Mouse (Mus musculus) hematopoietic multipotent progenitor cell, adult 10-12 weeks (in vitro differentiated cells): Measurements from ENCODE around the gene Magee2. TPM values are rescaled to one million over a fixed set of nuclear protein-coding genes. Genes with fewer than 3 reads are reported as not detected.

Source experiments
- polyA plus RNA-seq: library from polyadenylated mRNA; stranded (reverse); fragments of >175 nt; gene quantifications from 2 replicates; pipeline ENCODE4 v1.2.3, GENCODE M21; 2012; ENCODE audit warnings: low replicate concordance

Magee2 gene
- polyA plus RNA-seq = 0.07 TPM in 1 of 2 replicates, not detected in the other

GRCm38 (mm10) chrX:104856751-104857341 lies at the start of gene Magee2:
Gene Magee2, minus strand, starts transcription at chrX:104857267.

Other genes with a start within 250 kb of the Magee2 start
- gene Zdhhc15, start 186.2 kb downstream of the Magee2 start, polyA plus RNA-seq = 0.71 and 0.77 TPM in 2 replicates
- 2.2 and 17.0 TPM in 2 replicates for gene Pbdc1, start 222.5 kb upstream of the Magee2 start, polyA plus RNA-seq